Mouse (Mus musculus) megakaryocyte, embryonic 14.5 days (primary cell): ENCODE measurements around the gene Gse1. TPM values are rescaled to one million over a fixed set of nuclear protein-coding genes. Genes with fewer than 3 reads are reported as not detected.

Experiments used
- H3K27me3 ChIP-seq: replicated peaks from 2 replicates; pipeline ENCODE3; 2012; ENCODE audit warnings: inconsistent platforms
- H3K36me3 ChIP-seq: replicated peaks from 2 replicates; pipeline ENCODE3; 2012; ENCODE audit warnings: low read length, inconsistent platforms, mixed read lengths
- H3K4me1 ChIP-seq: 2 replicates; pipeline ENCODE4 v1.6.1; 2012; ENCODE audit warnings: inconsistent platforms
- H3K4me3 ChIP-seq: replicated peaks from 2 replicates; pipeline ENCODE3; 2012; ENCODE audit warnings: moderate library complexity, mild to moderate bottlenecking, inconsistent platforms
- H3K9me3 ChIP-seq: 2 replicates; pipeline ENCODE4 v1.6.1; 2012; ENCODE audit warnings: inconsistent platforms
- FLI1 ChIP-seq: IDR thresholded peaks from 2 replicates; pipeline ENCODE4 v1.6.1; 2012; ENCODE audit warnings: low read length, inconsistent platforms, mixed read lengths
- GATA1 ChIP-seq: IDR thresholded peaks from 3 replicates; pipeline ENCODE4 v1.6.1; 2012; ENCODE audit warnings: mixed read lengths, low read length, inconsistent platforms, borderline replicate concordance
- polyA plus RNA-seq: library from polyadenylated mRNA; stranded (reverse); fragments of >175 nt; gene quantifications from 2 replicates; pipeline ENCODE4 v1.2.3, GENCODE M21; 2012; ENCODE audit warnings: low replicate concordance; ENCODE audit not compliant: insufficient read depth

The Gse1 gene
- polyA plus RNA-seq, 1 experiment: 163 TPM

DNA sequence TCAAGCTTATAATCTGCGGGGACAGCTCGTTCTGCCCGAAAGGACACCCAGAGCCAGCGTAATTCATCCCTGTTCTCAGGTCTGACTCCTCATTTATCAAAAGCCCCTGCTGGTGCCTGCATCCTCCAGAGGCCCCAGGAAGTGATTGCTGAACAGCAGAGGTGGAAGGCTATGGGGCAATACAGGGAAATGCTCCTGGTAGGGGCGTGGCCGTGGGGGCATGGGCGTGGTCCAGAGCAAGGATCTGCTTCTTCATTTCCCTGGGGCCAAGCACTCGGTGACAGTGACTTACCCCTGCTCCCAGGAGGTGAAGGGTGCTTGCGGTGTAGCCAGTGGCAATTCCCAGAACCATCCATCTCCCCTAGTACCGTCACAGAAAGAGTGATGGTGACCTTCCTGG is 217.0 kb downstream of the Gse1 start:
- H3K9me3 ChIP-seq: no peaks in the 10 kb centered on the region
- TF ChIP-seq FLI1 (no peak), GATA1 (no peak)
- H3K36me3 ChIP-seq: no peaks in the 10 kb centered on the region
- peaks cover 85% of the 10 kb centered on the region for H3K4me1 ChIP-seq
- H3K27me3 ChIP-seq: peaks cover 11% of the 10 kb centered on the region
- peak overlapping the region; percentile 35 for H3K4me3 ChIP-seq

DNA sequence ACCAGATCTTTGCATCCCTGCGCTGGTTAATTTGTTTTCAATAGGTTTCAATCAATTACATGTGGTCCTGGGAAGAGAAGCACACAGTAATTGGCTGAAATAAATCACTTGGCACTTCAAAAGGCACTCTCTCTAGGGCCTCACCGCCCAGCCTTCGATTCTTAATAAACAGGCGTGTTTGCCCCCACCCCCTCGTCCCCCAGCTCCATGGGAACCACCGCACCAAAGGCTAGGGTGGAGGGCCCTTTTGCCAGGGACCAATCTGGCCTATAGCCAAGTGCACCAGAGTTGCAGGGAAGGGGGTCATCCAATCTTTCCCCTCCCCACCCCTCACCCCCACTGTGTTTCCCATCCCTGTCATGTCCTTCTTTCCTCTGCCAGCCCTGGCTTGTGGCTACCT is 219.9 kb downstream of the Gse1 start:
- H3K4me1 ChIP-seq: peaks cover 69% of the 10 kb centered on the region
- H3K36me3 ChIP-seq: no peaks in the 10 kb centered on the region
- TF ChIP-seq FLI1: no peak
- TF ChIP-seq GATA1: no peak
- 0 out of 2 replicates have a peak, but pooled peaks cover 5% of the 10 kb centered on the region for H3K9me3 ChIP-seq
- H3K27me3 ChIP-seq: peaks cover 24% of the 10 kb centered on the region
- H3K4me3 ChIP-seq: no peak overlapping the region

DNA sequence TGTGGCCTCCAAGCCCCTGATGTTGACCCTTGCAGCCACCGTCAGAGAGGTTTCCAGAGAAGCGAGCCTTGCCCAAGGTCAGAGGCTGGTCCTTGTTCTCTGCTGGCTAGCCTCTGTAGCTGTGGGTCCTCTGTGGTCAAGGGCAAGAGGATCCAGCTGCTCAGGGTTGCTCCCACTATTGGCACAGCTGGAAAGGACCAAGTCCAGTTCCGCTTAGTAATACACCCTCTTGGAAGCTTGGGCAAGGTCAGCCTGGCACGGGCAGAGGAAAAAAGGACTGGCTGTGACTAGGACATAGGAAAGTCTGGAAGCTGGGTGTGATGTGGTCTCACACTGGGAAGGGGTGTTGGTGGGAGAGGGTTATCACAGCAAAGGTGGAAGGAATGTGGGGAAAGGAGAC is 220.9 kb downstream of the Gse1 start:
- Histone ChIP-seq H3K9me3 (0 out of 2 replicates have a peak, but pooled peaks cover 5% of the 10 kb centered on the region), H3K4me3 (no peak overlapping the region), H3K4me1 (peaks cover 72% of the 10 kb centered on the region), H3K36me3 (no peaks in the 10 kb centered on the region), H3K27me3 (peaks cover 27% of the 10 kb centered on the region)
- TF ChIP-seq FLI1 (no peak), GATA1 (no peak)

DNA sequence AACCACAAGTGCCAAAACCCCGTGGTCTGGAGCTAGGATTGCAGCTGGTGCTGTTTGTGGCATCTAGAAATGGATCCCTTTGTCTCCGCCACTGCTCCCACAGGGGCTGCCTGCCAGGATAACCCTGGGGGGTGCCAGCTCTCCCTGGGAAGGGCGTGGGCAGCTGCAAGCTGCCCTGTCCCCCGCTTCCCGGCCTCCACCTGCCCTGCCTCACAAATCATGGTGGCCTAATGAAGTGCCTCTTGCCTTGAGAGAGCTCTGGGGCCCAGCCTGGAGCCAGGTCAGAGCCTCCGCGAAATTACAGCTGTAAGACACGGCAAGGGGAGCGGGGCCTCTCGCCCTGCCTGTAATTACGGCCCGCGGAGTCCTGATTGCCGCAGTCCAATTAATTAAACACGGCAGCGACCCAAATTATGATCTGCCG is 221.4 kb downstream of the Gse1 start:
- no peak overlapping the region for H3K4me3 ChIP-seq
- H3K9me3 ChIP-seq: 0 out of 2 replicates have a peak, but pooled peaks cover 5% of the 10 kb centered on the region
- TF ChIP-seq GATA1 (no peak), FLI1 (no peak)
- H3K27me3 ChIP-seq: peaks cover 27% of the 10 kb centered on the region
- peaks cover 72% of the 10 kb centered on the region for H3K4me1 ChIP-seq
- no peaks in the 10 kb centered on the region for H3K36me3 ChIP-seq

DNA sequence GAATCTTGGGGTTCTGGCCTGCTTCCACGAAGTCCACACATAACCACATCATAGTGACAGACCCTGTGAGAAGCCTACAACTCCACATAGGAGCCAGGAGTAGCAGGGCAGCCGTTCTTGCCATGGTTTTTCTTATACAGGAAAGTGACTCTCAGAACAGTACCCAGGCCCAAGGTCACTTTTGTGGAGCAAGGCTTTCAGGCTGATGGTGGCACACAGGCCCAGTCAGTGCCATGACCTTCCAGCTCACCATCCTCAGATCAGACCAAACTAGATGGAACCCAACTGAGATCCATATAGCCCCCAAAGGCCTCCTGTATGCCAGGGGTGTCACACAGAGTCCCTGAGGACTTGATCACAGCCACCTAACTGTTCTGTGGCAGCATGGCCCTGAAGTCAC is 223.9 kb downstream of the Gse1 start:
- Histone ChIP-seq H3K27me3 (peaks cover 32% of the 10 kb centered on the region), H3K4me1 (peaks cover 75% of the 10 kb centered on the region)
- TF ChIP-seq GATA1 (no peak), FLI1 (no peak)

DNA sequence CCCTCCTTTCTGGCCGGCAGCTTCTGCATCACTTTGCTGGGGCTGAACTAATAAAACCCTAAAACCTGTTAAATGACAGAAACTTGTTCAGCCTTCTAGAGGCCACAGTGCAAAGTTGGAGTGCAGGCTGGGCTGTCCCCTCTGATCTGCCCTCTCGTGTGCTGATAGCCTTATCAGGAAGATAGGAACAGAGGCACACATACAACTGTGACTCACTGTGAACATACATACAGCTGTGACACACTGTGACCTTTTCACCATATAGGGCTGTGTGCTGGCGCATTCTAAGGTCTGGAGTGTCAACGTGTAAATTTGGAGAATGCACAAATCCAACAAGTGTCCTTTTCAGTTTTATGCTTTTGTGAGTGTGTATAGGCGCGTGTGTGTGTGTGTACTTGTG is 226.1 kb downstream of the Gse1 start:
- Histone ChIP-seq H3K4me1 (peaks cover 79% of the 10 kb centered on the region), H3K27me3 (peaks cover 32% of the 10 kb centered on the region)

More for the DNA sequence above, 223.9 kb downstream of the Gse1 start:
- Histone ChIP-seq H3K9me3 (0 out of 2 replicates have a peak, but pooled peaks cover 5% of the 10 kb centered on the region), H3K4me3 (no peak overlapping the region), H3K36me3 (no peaks in the 10 kb centered on the region)

DNA sequence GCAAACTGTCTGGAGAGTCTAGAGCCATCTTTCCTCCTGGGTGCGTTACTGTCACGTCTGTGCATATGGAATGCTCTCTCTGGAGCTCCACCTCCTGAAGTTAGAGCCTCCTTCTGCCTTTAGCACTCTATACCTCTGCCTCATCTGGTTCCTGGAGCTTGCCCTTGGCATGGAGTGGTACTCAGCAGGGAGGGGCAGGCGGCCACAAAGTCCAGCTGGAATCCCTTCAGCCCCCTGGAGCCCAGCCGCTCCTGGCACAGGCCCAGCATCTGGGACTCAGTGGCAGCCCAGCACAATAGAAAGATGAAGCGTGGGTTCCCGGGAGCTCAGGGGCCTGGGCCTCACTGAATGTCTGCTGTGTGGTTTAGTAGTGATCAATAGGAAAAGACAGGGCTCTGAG is 232.1 kb downstream of the Gse1 start:
- peaks cover 17% of the 10 kb centered on the region for H3K27me3 ChIP-seq
- H3K36me3 ChIP-seq: no peaks in the 10 kb centered on the region
- peaks cover 7% of the 10 kb centered on the region; the same call in 1 of the 2 replicates for H3K9me3 ChIP-seq
- peaks cover 96% of the 10 kb centered on the region for H3K4me1 ChIP-seq
- no peak for TF ChIP-seq GATA1
- no peak for TF ChIP-seq FLI1
- H3K4me3 ChIP-seq: no peak overlapping the region

More for the DNA sequence above, 226.1 kb downstream of the Gse1 start:
- H3K4me3 ChIP-seq: no peak overlapping the region
- H3K36me3 ChIP-seq: no peaks in the 10 kb centered on the region
- TF ChIP-seq FLI1 (no peak), GATA1 (no peak)
- 0 out of 2 replicates have a peak, but pooled peaks cover 5% of the 10 kb centered on the region for H3K9me3 ChIP-seq

DNA sequence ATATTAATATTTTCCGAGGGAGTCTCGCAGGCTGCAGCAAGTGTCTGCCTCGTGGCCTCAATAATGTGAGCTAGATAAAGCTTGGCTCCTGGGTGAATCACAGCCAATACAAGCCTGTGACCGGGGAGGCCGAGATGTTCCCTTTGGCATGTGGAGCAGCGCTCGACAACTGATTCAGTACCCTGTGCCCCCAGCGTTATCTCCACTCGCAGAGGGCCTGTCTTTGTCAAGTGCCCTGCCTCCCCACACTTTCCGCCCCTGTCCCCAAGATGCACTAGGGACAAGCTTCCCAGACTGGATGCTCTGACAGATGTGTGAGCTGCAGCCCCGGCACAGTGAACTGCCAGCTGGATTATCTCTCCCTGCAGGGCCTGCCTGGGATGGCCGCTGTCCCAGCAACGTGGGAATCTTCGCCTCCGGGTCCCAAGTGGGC is 233.9 kb downstream of the Gse1 start:
- Histone ChIP-seq H3K4me3 (peak overlapping the region; percentile 28), H3K27me3 (peaks cover 21% of the 10 kb centered on the region), H3K4me1 (peaks cover 96% of the 10 kb centered on the region), H3K36me3 (no peaks in the 10 kb centered on the region), H3K9me3 (peaks cover 7% of the 10 kb centered on the region; the same call in 1 of the 2 replicates)
- no peak for TF ChIP-seq FLI1

DNA sequence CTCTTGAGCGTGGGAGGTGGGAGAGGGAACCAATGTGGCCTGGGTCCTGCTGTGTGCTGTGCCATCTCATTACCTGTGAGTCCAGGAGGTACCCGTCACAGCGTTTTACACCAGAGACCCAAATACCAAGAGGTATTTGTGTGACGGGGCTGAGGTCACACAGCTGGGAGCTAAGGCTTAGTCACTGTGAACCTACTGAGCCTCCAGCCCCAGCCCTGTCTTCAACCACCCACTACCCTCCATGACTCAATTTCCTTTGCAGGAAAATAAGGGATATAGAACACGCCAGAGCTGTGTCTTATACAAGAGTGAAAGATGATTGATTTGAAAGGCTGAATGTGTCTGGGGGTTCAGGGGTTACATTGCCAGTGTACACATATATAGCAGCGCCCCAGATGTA is 234.4 kb downstream of the Gse1 start:
- peaks cover 24% of the 10 kb centered on the region for H3K27me3 ChIP-seq
- H3K4me1 ChIP-seq: peaks cover 97% of the 10 kb centered on the region
- no peak overlapping the region for H3K4me3 ChIP-seq
- H3K9me3 ChIP-seq: peaks cover 7% of the 10 kb centered on the region; the same call in 1 of the 2 replicates
- no peaks in the 10 kb centered on the region for H3K36me3 ChIP-seq
- TF ChIP-seq GATA1: no peak
- no peak for TF ChIP-seq FLI1

DNA sequence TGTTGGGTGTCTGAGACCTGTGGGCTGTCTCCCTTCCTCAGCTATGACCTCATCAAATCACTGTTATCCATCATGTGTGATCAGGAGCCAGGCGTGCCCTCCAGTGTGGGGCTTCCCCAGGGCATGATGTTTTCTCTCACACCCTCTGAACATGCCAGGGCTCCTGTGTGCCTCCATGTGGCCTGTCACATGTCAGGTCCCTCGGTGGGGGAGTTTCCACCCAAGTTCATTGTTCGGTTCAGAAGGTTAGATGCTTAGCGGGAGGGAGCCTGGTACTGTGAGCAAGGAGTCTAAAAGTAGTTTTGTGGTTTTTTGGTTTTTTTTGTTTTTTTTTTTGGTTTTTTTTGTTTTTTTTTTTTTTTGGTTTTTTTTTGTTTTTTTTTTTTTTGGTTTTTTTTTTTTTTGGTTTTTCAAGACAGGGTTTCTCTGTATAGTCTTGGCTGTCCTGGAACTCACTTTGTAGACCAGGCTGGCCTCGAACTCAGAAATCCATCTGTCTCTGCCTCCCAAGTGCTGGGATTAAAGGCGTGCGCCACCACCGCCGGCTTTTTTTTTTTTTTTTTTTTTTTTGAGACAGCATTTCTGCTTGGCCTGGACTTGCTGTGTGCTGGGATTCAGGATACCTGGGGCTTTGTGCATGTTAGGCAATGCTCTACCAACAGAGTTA is 235.8 kb downstream of the Gse1 start:
- H3K9me3 ChIP-seq: peaks cover 7% of the 10 kb centered on the region; the same call in 1 of the 2 replicates
- TF ChIP-seq GATA1 (no peak), FLI1 (no peak)
- H3K4me1 ChIP-seq: peaks cover 96% of the 10 kb centered on the region
- no peaks in the 10 kb centered on the region for H3K36me3 ChIP-seq
- peaks cover 28% of the 10 kb centered on the region for H3K27me3 ChIP-seq
- no peak overlapping the region for H3K4me3 ChIP-seq
